Mouse (Mus musculus) embryonic fibroblast, embryonic 13.5 days (primary cell): ENCODE measurements around the gene Styxl1.

Experiments
- CTCF ChIP-seq: IDR thresholded peaks from 2 replicates; pipeline ENCODE4 v1.5.1; 2011; ENCODE audit warnings: mild to moderate bottlenecking, control low read depth, low read length, moderate library complexity, borderline replicate concordance; ENCODE audit not compliant: insufficient read depth
- POLR2A ChIP-seq: IDR thresholded peaks from 2 replicates; pipeline ENCODE4 v1.6.1; 2011; ENCODE audit warnings: low read depth, mild to moderate bottlenecking, control low read depth, low read length, moderate library complexity

GRCm38 (mm10) chr5:135702682-135703192 is 75.4 kb downstream of the Styxl1 start:
- TF ChIP-seq POLR2A (no peak), CTCF (peak; percentile 71; the same call in 1 of the 2 replicates)
